ENCODE assay signal across 9 mouse cellular contexts in genomic region chr11:116840748-116841147, GRCm38 (mm10). TPM values are rescaled to one million over a fixed set of nuclear protein-coding genes. Genes with fewer than 3 reads are reported as not detected.
A peak's percentile ranks its signal among the peaks of the same experiment; 100 is the strongest.
DNase-seq lines count a peak whose midpoint lies in the region; ATAC-seq and TF ChIP-seq lines count a peak whose summit lies in the region.
"Had no signal": no experiment of that assay in that cellular context is flagged by ENCODE, and none has a peak within 500 bp of the region (broad histone marks: within the 10 kb centered on the region; RNA-seq: fewer than 3 reads in every experiment).

No protein-coding gene starts in this region.

- H3K36me3 ChIP-seq in lung, embryonic 14.5 days (ENCODE audit: insufficient read depth), result peaks cover 60% of the 10 kb centered on the region
- H3K36me3 ChIP-seq in limb, embryonic 11.5 days (ENCODE audit: control insufficient read depth, insufficient read depth, low read length), result peaks cover 35% of the 10 kb centered on the region
- H3K36me3 ChIP-seq in neural tube, embryonic 14.5 days (ENCODE audit: control insufficient read depth, insufficient read depth, low read length), result peaks cover 46% of the 10 kb centered on the region

- no peak overlapping the region for H3K27ac ChIP-seq in lung, embryonic 14.5 days (ENCODE audit: low read depth)
- no peak overlapping the region for H3K27ac ChIP-seq in embryonic fibroblast, embryonic 13.5 days (ENCODE audit: insufficient read depth, low read length)
- H3K27ac ChIP-seq in limb, embryonic 11.5 days (replicated peaks; ENCODE audit: low read depth, low read length), result no peak overlapping the region
- no peak overlapping the region for H3K27ac ChIP-seq in neural tube, embryonic 14.5 days (ENCODE audit: low read depth, low read length)

- peak overlapping the region; percentile 88; the same call in 1 of the 2 replicates for H3K9ac ChIP-seq in lung, embryonic 14.5 days
- no peak overlapping the region for H3K9ac ChIP-seq in limb, embryonic 11.5 days (ENCODE audit: low read length)
- no peak overlapping the region for H3K9ac ChIP-seq in neural tube, embryonic 14.5 days (replicated peaks; ENCODE audit: low read depth, low read length)

- H3K9me3 ChIP-seq in lung, embryonic 14.5 days (ENCODE audit: low read depth, low read length), result no peaks in the 10 kb centered on the region
- no peaks in the 10 kb centered on the region for H3K9me3 ChIP-seq in limb, embryonic 11.5 days (ENCODE audit: control insufficient read depth, low read length)
- H3K9me3 ChIP-seq in neural tube, embryonic 14.5 days (ENCODE audit: control insufficient read depth, low read length), result no peaks in the 10 kb centered on the region

- H3K27me3 ChIP-seq in lung, embryonic 14.5 days (ENCODE audit: insufficient read depth, low read length), result no peaks in the 10 kb centered on the region
- no peaks in the 10 kb centered on the region for H3K27me3 ChIP-seq in limb, embryonic 11.5 days (ENCODE audit: control insufficient read depth, insufficient read depth, low read length)
- no peaks in the 10 kb centered on the region for H3K27me3 ChIP-seq in neural tube, embryonic 14.5 days (ENCODE audit: control insufficient read depth, insufficient read depth, low read length)

- no peak for DNase-seq in lung, embryonic 14.5 days
- DNase-seq in lung, postnatal 4 days, result no peak
- no peak for DNase-seq in limb, embryonic 11.5 days (ENCODE audit: low spot score)
- DNase-seq in natural killer cell, adult 2 months (ENCODE audit: low spot score in 2 of 2), result no peak
- DNase-seq in thymus, postnatal 0 days (ENCODE audit: low spot score), result no peak
- no peak for DNase-seq in cerebellum, postnatal 36 days
- DNase-seq: kidney, postnatal 10 days had no signal

- H3K4me2 ChIP-seq in lung, embryonic 14.5 days, result peak overlapping the region; percentile 84
- 0 out of 2 replicates have a peak overlapping the region, but pooled peaks have one; percentile 5 for H3K4me2 ChIP-seq in limb, embryonic 11.5 days (ENCODE audit: low read depth, severe bottlenecking)
- peak overlapping the region; percentile 93 for H3K4me2 ChIP-seq in neural tube, embryonic 14.5 days (ENCODE audit: low read depth, low read length)

- WGBS in lung, embryonic 14.5 days, result 82% methylated on average over 4 of the region's 4 CpGs
- 89% methylated on average over 4 of the region's 4 CpGs for WGBS in limb, embryonic 11.5 days
- 86% methylated on average over 4 of the region's 4 CpGs for WGBS in neural tube, embryonic 14.5 days

- TF ChIP-seq CTCF in lung, embryonic 14.5 days (IDR thresholded peaks at IDR 0.05; ENCODE audit: low read depth), result no peak
- TF ChIP-seq CTCF in embryonic fibroblast, embryonic 13.5 days (IDR thresholded peaks at IDR 0.05; ENCODE audit: borderline replicate concordance, insufficient read depth, low read length), result no peak

- TF ChIP-seq POLR2A in embryonic fibroblast, embryonic 13.5 days (IDR thresholded peaks at IDR 0.05; ENCODE audit: low read depth, low read length), result no peak

- peaks cover 3% of the 10 kb centered on the region; the same call in 1 of the 2 replicates for H3K4me1 ChIP-seq in lung, embryonic 14.5 days (ENCODE audit: insufficient read depth)
- peaks cover 4% of the 10 kb centered on the region; the same call in 1 of the 2 replicates for H3K4me1 ChIP-seq in embryonic fibroblast, embryonic 13.5 days (ENCODE audit: control insufficient read depth, insufficient read depth, low read length)
- peaks cover 21% of the 10 kb centered on the region for H3K4me1 ChIP-seq in limb, embryonic 11.5 days (ENCODE audit: control insufficient read depth, insufficient read depth, low read length)
- H3K4me1 ChIP-seq in neural tube, embryonic 14.5 days (ENCODE audit: control insufficient read depth, insufficient read depth, low read length), result peaks cover 28% of the 10 kb centered on the region

- no peak for ATAC-seq in lung, embryonic 14.5 days (ENCODE audit: insufficient read depth)
- ATAC-seq in limb, embryonic 11.5 days (ENCODE audit: insufficient number of reproducible peaks, low FRiP score, low TSS enrichment, low read depth), result no peak
- ATAC-seq in neural tube, embryonic 14.5 days (ENCODE audit: low read depth), result no peak

- peak overlapping the region; percentile 83; the same call in 1 of the 2 replicates for H3K4me3 ChIP-seq in lung, embryonic 14.5 days (ENCODE audit: low read depth, low read length)
- peak overlapping the region; percentile 77 for H3K4me3 ChIP-seq in embryonic fibroblast, embryonic 13.5 days (ENCODE audit: insufficient read depth, low read length)
- H3K4me3 ChIP-seq in limb, embryonic 11.5 days (ENCODE audit: low read depth, low read length), result no peak overlapping the region
- peak overlapping the region; percentile 6; the same call in 1 of the 2 replicates for H3K4me3 ChIP-seq in neural tube, embryonic 14.5 days (ENCODE audit: low read depth, low read length)

RNA-seq across cellular contexts. Expression of gene Mettl23, which starts 2.3 kb away (rescaled TPM):
- polyA plus RNA-seq in lung, embryonic 14.5 days (2014; fragmentation: Nextera tagmentation; extraction: Ambion mirVana), result 58.3 and 62.2 TPM in 2 replicates
- polyA plus RNA-seq in embryonic fibroblast, embryonic 13.5 days (2011; ENCODE audit: insufficient read length, low read depth, missing spikeins), result 20.4 and 22.4 TPM in 2 replicates
- polyA plus RNA-seq in limb, embryonic 11.5 days (2014; fragmentation: Nextera tagmentation; extraction: Ambion mirVana), result 61.3 and 68.0 TPM in 2 replicates
- polyA plus RNA-seq in neural tube, embryonic 14.5 days (2014; fragmentation: Nextera tagmentation; extraction: Ambion mirVana), result 67.4 and 73.3 TPM in 2 replicates
- 139 and 143 TPM in 2 replicates for polyA plus RNA-seq in thymus, postnatal 0 days (2015; fragmentation: Nextera tagmentation; extraction: Ambion mirVana)

RNA-seq across cellular contexts. Expression of gene Jmjd6, which starts 2.5 kb away (rescaled TPM):
- polyA plus RNA-seq in lung, embryonic 14.5 days (2014; fragmentation: Nextera tagmentation; extraction: Ambion mirVana), result 61.2 and 66.3 TPM in 2 replicates
- 37.1 and 38.7 TPM in 2 replicates for polyA plus RNA-seq in embryonic fibroblast, embryonic 13.5 days (2011; ENCODE audit: insufficient read length, low read depth, missing spikeins)
- 81.4 and 81.8 TPM in 2 replicates for polyA plus RNA-seq in limb, embryonic 11.5 days (2014; fragmentation: Nextera tagmentation; extraction: Ambion mirVana)
- 65.6 and 71.7 TPM in 2 replicates for polyA plus RNA-seq in neural tube, embryonic 14.5 days (2014; fragmentation: Nextera tagmentation; extraction: Ambion mirVana)
- polyA plus RNA-seq in thymus, postnatal 0 days (2015; fragmentation: Nextera tagmentation; extraction: Ambion mirVana), result 58.6 and 62.2 TPM in 2 replicates

RNA-seq across cellular contexts. Expression of gene Mfsd11, which starts 11.5 kb away (rescaled TPM):
- 31.8 and 36.7 TPM in 2 replicates for polyA plus RNA-seq in lung, embryonic 14.5 days (2014; fragmentation: Nextera tagmentation; extraction: Ambion mirVana)
- 30.7 and 36.6 TPM in 2 replicates for polyA plus RNA-seq in embryonic fibroblast, embryonic 13.5 days (2011; ENCODE audit: insufficient read length, low read depth, missing spikeins)
- polyA plus RNA-seq in limb, embryonic 11.5 days (2014; fragmentation: Nextera tagmentation; extraction: Ambion mirVana), result 28.0 and 31.5 TPM in 2 replicates
- polyA plus RNA-seq in neural tube, embryonic 14.5 days (2014; fragmentation: Nextera tagmentation; extraction: Ambion mirVana), result 40.6 and 53.9 TPM in 2 replicates
- 32.6 and 35.3 TPM in 2 replicates for polyA plus RNA-seq in thymus, postnatal 0 days (2015; fragmentation: Nextera tagmentation; extraction: Ambion mirVana)

RNA-seq across cellular contexts. Expression of gene Srsf2, which starts 12.1 kb away (rescaled TPM):
- polyA plus RNA-seq in lung, embryonic 14.5 days (2014; fragmentation: Nextera tagmentation; extraction: Ambion mirVana), result 1,038 and 1,045 TPM in 2 replicates
- 301 and 306 TPM in 2 replicates for polyA plus RNA-seq in embryonic fibroblast, embryonic 13.5 days (2011; ENCODE audit: insufficient read length, low read depth, missing spikeins)
- polyA plus RNA-seq in limb, embryonic 11.5 days (2014; fragmentation: Nextera tagmentation; extraction: Ambion mirVana), result 1,044 and 1,058 TPM in 2 replicates
- 591 and 602 TPM in 2 replicates for polyA plus RNA-seq in neural tube, embryonic 14.5 days (2014; fragmentation: Nextera tagmentation; extraction: Ambion mirVana)
- polyA plus RNA-seq in thymus, postnatal 0 days (2015; fragmentation: Nextera tagmentation; extraction: Ambion mirVana), result 853 and 857 TPM in 2 replicates

RNA-seq across cellular contexts. Expression of gene Mxra7, which starts 12.9 kb away (rescaled TPM):
- 13.7 and 15.9 TPM in 2 replicates for polyA plus RNA-seq in lung, embryonic 14.5 days (2014; fragmentation: Nextera tagmentation; extraction: Ambion mirVana)
- 76.8 and 82.4 TPM in 2 replicates for polyA plus RNA-seq in embryonic fibroblast, embryonic 13.5 days (2011; ENCODE audit: insufficient read length, low read depth, missing spikeins)
- polyA plus RNA-seq in limb, embryonic 11.5 days (2014; fragmentation: Nextera tagmentation; extraction: Ambion mirVana), result 12.4 and 14.2 TPM in 2 replicates
- polyA plus RNA-seq in neural tube, embryonic 14.5 days (2014; fragmentation: Nextera tagmentation; extraction: Ambion mirVana), result 29.9 and 40.4 TPM in 2 replicates
- polyA plus RNA-seq in thymus, postnatal 0 days (2015; fragmentation: Nextera tagmentation; extraction: Ambion mirVana), result 4.8 and 5.0 TPM in 2 replicates

Comparison
In these comparisons a context has a peak if more than half of its experiments do, and no peak if none do; other contexts are left out.
1. H3K4me2 ChIP-seq: peak in every context shown above with its lines; median percentile 93 in neural tube, embryonic 14.5 days; 84 in lung, embryonic 14.5 days; 5 in limb, embryonic 11.5 days.